In the genomic region with DNA sequence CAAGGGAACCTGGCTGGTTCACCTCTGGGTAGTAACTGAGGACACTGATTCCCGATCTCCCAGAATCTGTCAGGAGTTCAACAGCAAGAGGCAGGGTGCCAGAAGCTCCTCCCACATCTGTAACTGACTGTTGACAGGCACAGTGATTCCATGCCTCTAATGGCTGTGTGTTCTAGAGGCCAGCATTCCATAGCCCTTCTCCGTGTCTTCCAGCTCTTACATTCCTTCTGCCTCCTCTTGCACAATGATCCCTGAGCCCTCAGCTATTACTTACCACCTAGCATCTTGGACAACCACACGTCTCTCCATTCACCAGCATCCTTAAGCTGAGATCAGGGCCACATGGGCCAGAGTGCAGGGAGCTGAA, we compare ENCODE assay signal across 12 mouse cellular contexts.
DNase-seq lines count a peak whose midpoint lies in the region; ATAC-seq and TF ChIP-seq lines count a peak whose summit lies in the region.
"Had no signal": no experiment of that assay in that cellular context is flagged by ENCODE, and none has a peak within 500 bp of the region (broad histone marks: within the 10 kb centered on the region; RNA-seq: fewer than 3 reads in every experiment).

No protein-coding gene starts in this region.

- H3K4me1 ChIP-seq in liver, adult 2 months (ENCODE audit: control insufficient read depth, insufficient read depth, low read length): no peaks in the 10 kb centered on the region
- no peaks in the 10 kb centered on the region for H3K4me1 ChIP-seq in liver, embryonic 11.5 days (replicated peaks; ENCODE audit: control insufficient read depth, insufficient read depth, low read length)
- H3K4me1 ChIP-seq in midbrain, embryonic 16.5 days (ENCODE audit: control insufficient read depth, insufficient read depth, low read length): no peaks in the 10 kb centered on the region

- no peaks in the 10 kb centered on the region for H3K27me3 ChIP-seq in liver, adult 2 months (ENCODE audit: control insufficient read depth, insufficient read depth, low read length)
- no peaks in the 10 kb centered on the region for H3K27me3 ChIP-seq in liver, embryonic 11.5 days (replicated peaks; ENCODE audit: control insufficient read depth, insufficient read depth, low read length)
- no peaks in the 10 kb centered on the region for H3K27me3 ChIP-seq in midbrain, embryonic 16.5 days (ENCODE audit: control insufficient read depth, insufficient read depth, low read depth, low read length)

- TF ChIP-seq CTCF in liver, adult 2 months (IDR thresholded peaks at IDR 0.05; ENCODE audit: low read depth, low read length): no peak

- no peaks in the 10 kb centered on the region for H3K9me3 ChIP-seq in liver, embryonic 11.5 days (ENCODE audit: control insufficient read depth, low read length)
- no peaks in the 10 kb centered on the region for H3K9me3 ChIP-seq in midbrain, embryonic 16.5 days (replicated peaks; ENCODE audit: control insufficient read depth, low read length, poor library complexity, severe bottlenecking)

- DNase-seq in adrenal gland, postnatal 10 days: peak; percentile 35
- DNase-seq in adrenal gland, postnatal 4 days (ENCODE audit: low spot score in 2 of 2): no peak
- peak; percentile 67 for DNase-seq in liver, adult 2 months (ENCODE audit: extremely low read depth, low read depth, low spot score)
- DNase-seq in liver, embryonic 11.5 days (ENCODE audit: low spot score): no peak
- peak; percentile 66 to 71 for DNase-seq in heart, postnatal 10 days
- peak; percentile 69 for DNase-seq in skeletal muscle tissue, adult 2 months (ENCODE audit: low read depth, low spot score)
- DNase-seq: liver; thymus, postnatal 4 days had no signal

- H3K36me3 ChIP-seq in liver, adult 2 months (ENCODE audit: control insufficient read depth, insufficient read depth, low read length): no peaks in the 10 kb centered on the region
- no peaks in the 10 kb centered on the region for H3K36me3 ChIP-seq in liver, embryonic 11.5 days (ENCODE audit: control insufficient read depth, insufficient read depth, low read length)
- H3K36me3 ChIP-seq in midbrain, embryonic 16.5 days (ENCODE audit: control insufficient read depth, insufficient read depth, low read length): no peaks in the 10 kb centered on the region

- no peak for ATAC-seq in liver, embryonic 11.5 days (replicated peaks; ENCODE audit: low FRiP score)
- ATAC-seq in cerebellum, adult (ENCODE audit: insufficient number of reproducible peaks, low FRiP score, low TSS enrichment): no peak
- no peak for ATAC-seq in midbrain, embryonic 16.5 days

- H3K27ac ChIP-seq in liver, adult 2 months (replicated peaks; ENCODE audit: insufficient read depth, low read depth, low read length): no peak overlapping the region
- no peak overlapping the region for H3K27ac ChIP-seq in liver, embryonic 11.5 days (ENCODE audit: low read depth, low read length)
- no peak overlapping the region for H3K27ac ChIP-seq in midbrain, embryonic 16.5 days (ENCODE audit: low read length)
- H3K27ac ChIP-seq: layer of hippocampus, adult 2 months had no signal

- no peaks in the 10 kb centered on the region for H3K79me2 ChIP-seq in liver, adult 2 months (ENCODE audit: control insufficient read depth, insufficient read depth, low read length)

- intact Hi-C loops in heart, postnatal 10 days (cut with DNase I): no loop called here

- WGBS in liver, adult 2 months: 33% methylated on average over 3 of the region's 3 CpGs
- 41% methylated on average over 3 of the region's 3 CpGs for WGBS in liver, embryonic 11.5 days
- 49% methylated on average over 3 of the region's 3 CpGs for WGBS in midbrain, embryonic 16.5 days

- H3K4me3 ChIP-seq in liver, adult 2 months (ENCODE audit: insufficient read depth, low read depth, low read length): no peak overlapping the region
- H3K4me3 ChIP-seq in liver, embryonic 11.5 days (ENCODE audit: low read depth, low read length): no peak overlapping the region
- no peak overlapping the region for H3K4me3 ChIP-seq in midbrain, embryonic 16.5 days (ENCODE audit: low read depth, low read length)
- H3K4me3 ChIP-seq: erythroblast, embryonic 14.5 days; layer of hippocampus, adult 2 months had no signal

- H3K4me2 ChIP-seq in liver, embryonic 11.5 days: no peak overlapping the region
- H3K4me2 ChIP-seq in midbrain, embryonic 16.5 days (ENCODE audit: low read length): no peak overlapping the region

- no peak overlapping the region for H3K9ac ChIP-seq in liver, adult 2 months (ENCODE audit: low read depth, low read length)
- H3K9ac ChIP-seq in liver, embryonic 11.5 days (ENCODE audit: low read depth, low read length): no peak overlapping the region
- no peak overlapping the region for H3K9ac ChIP-seq in midbrain, embryonic 16.5 days (ENCODE audit: low read depth, low read length)

- TF ChIP-seq POLR2A in liver, adult 2 months (IDR thresholded peaks at IDR 0.05; ENCODE audit: extremely low read depth, insufficient read depth, low read length): no peak

Comparison
In these comparisons a context has a peak if more than half of its experiments do, and no peak if none do; other contexts are left out.
1. DNase-seq: peak in adrenal gland, postnatal 10 days (single experiment), liver, adult 2 months (single experiment), heart, postnatal 10 days (2 of 2) and skeletal muscle tissue, adult 2 months (single experiment); none in adrenal gland, postnatal 4 days (0 of 2) and liver, embryonic 11.5 days (single experiment).